Mouse (Mus musculus): Measurements from ENCODE around the gene Col4a2. TPM values are rescaled to one million over a fixed set of nuclear protein-coding genes. Genes with fewer than 3 reads are reported as not detected.

The Col4a2 gene
- 1.5 and 1.7 TPM in 2 replicates for polyA plus RNA-seq (2021; fragmentation: Nextera tagmentation)
- long read RNA-seq, experiment 1, partial matches to known transcripts, result 4 of 5 reads
- long read RNA-seq, experiment 1, other reads (novel, unspliced or antisense), result 1 of 5 reads
- long read RNA-seq, experiment 2, full-length matches to known transcripts, result 6 of 33 reads
- long read RNA-seq, experiment 2, partial matches to known transcripts, result 24 of 33 reads
- long read RNA-seq, experiment 2, other reads (novel, unspliced or antisense), result 3 of 33 reads

DNA sequence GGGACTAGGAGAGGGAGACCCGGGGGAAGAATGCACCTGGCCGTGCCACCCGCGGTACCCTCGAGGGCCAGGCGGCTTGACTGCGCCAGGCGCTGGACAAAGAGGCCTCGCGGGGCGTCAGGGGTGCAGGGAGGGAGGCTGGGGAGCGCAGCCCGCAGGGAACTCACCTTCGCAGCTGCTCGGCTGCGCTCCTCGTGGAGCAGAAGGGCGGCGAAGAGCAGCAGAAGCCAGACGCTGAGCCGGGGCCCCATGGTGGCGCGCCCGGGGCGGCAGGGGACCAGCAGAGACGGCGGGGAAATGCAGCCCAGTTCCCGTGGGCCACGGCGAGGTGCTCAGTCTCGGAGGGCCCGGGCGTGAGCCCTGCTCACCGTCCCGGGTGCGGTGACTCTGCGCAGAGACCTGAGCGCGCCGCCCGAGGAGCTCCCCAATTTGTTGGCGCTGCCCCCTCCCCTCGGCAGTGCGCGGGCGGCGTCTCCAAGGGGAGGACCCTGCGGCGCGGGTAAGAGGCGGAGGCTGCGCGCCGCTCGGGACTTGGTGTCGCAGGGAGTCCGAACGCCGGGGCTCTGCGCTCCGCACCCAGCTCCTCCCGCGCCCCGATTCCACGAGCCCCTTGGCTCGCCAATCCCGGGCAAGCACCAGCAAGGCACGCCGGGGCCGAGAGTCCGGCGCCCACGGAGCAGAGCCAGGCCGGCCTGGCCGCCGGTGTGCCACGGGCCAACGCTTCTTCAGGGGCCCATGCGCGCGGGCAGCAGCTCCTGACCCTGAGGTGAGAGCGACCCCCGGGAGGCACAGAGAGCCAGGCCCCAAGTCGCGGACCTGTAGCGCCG is at the start of gene Col4a2, which contains the start of gene Col4a1:
Gene Col4a2 (plus strand): TSS at position 457 of the 827 bp plus-strand sequence.
Gene Col4a1 (minus strand): TSS at position 478 of the 827 bp plus-strand sequence.

DNA sequence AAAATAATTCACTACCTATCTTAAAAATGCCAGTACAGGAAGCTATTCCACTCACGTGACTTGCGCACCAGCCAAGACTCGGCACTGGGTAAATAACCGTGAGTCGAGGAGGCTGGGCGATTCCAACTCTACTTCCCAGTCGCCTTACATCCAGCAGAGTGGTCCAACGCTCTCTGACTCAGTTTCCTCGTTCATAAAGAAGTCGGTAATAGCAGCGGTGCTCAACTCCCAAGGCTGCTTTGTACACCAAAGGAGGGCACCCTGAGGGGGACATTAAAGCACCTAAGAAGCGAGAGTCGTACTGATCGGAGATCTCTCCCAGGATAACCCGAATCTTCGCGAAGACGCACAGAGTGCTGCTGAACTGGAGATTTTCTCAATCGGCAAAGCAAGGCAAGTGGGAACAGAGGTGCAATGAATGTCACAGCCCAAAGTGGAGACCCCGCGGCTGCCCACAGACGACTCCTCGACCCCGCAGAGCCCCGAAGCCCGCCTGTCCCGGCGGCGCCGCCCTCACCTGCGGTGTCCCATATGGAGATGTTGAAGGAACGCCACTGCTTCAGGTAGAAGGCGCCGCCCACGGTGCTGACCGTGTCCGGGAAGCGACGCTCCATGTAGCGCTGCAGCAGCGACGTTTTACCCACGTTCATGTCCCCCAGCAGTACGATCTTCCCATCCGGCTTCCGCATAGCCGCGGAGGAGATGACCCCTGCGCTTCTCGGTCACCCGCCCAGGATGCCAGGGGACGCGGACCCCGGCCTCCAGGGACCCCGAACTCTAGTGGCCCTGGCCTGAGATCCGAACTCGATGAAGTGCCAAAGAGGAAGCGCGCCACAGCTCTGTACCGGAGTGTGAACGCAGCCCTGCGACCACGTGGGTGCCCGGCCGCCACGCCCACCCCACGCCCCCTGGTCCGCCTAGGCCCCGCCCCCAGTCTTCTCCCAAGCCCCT is 165.5 kb downstream of the Col4a2 start, which contains the start of gene Rab20:
Gene Rab20 (minus strand): TSS at position 900 of the 951 bp plus-strand sequence.

DNA sequence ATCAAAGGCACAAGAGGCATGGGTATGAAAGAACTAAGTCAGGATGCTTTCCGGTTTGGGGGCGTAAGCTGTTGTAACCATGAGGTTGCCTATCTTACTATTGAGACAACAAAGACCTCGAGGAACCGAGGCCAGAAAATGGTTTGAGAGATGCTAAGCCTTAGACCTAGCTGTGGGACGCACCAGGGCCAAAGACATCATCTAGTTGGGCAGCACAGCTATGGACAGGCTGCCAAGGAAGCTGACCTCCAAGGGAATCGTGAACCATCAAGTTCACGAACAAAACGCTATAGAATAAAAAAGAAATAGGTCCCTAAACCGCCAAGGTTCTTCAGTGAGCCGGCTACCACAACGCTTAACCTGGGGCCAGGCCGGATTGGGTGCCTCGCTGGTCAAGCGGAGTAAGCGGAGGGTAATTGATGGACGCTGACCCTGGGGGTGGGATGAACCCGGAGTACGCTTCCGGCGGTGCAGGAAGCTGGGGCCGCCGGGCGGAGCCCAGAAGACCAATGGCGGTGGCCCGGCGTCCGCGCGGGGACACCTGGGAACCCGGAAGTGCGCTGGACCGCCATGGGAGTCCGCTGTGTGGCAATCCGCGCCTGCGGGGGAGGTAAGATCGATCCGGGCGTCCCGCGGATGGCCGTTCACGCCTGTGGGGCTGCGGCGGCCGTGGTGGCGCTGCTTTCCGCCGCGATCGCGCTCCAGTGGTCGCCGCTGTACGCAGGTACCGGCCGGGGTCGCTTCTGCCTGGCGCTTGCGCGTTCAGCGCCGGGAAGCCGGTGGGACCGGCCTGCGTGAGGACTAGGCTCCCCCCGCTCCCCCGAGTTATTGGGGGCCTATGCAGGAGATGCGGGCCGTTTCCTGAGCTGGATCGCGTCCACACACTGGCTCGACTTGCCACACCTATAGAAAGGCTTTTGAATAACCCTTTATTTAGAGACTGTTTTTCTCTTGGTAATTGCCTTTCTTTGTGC is 184.7 kb downstream of the Col4a2 start, which contains the start of gene Naxd:
Gene Naxd (plus strand): TSS at position 490 of the 974 bp plus-strand sequence.

Other genes starting within 250 kb of the Col4a2 start
- gene Col4a1, start within 50 bp of the Col4a2 start, polyA plus RNA-seq (2021; fragmentation: Nextera tagmentation), result 2.0 and 2.7 TPM in 2 replicates
- gene Rab20, start 165.9 kb downstream of the Col4a2 start, polyA plus RNA-seq (2021; fragmentation: Nextera tagmentation), result 2.0 and 9.9 TPM in 2 replicates
- gene Naxd, start 184.7 kb downstream of the Col4a2 start, polyA plus RNA-seq (2021; fragmentation: Nextera tagmentation), result 157 and 167 TPM in 2 replicates
- 21.7 and 23.9 TPM in 2 replicates for gene Cars2, start 238.0 kb downstream of the Col4a2 start, polyA plus RNA-seq (2021; fragmentation: Nextera tagmentation)
- 24.3 and 25.1 TPM in 2 replicates for gene Ing1, start 242.8 kb downstream of the Col4a2 start, polyA plus RNA-seq (2021; fragmentation: Nextera tagmentation)